Mouse (Mus musculus): Measurements from ENCODE around the gene 4930432M17Rik. TPM values are rescaled to one million over a fixed set of nuclear protein-coding genes. Genes with fewer than 3 reads are reported as not detected.

The 4930432M17Rik gene
- polyA plus RNA-seq, 1 experiment, result not detected

- no peaks in the 10 kb centered on the region for H3K36me3 ChIP-seq (ENCODE audit: control insufficient read depth, insufficient read depth, low read length, poor library complexity, severe bottlenecking)
- no peak overlapping the region for H3K9ac ChIP-seq (ENCODE audit: low read depth, poor library complexity, severe bottlenecking)
- TF ChIP-seq CTCF (IDR thresholded peaks at IDR 0.05; ENCODE audit: low read depth, low read length) (no peak), POLR2A (IDR thresholded peaks at IDR 0.05; ENCODE audit: insufficient read depth, low read length) (no peak), EP300 (IDR thresholded peaks at IDR 0.05; ENCODE audit: insufficient read depth, low read depth, low read length) (no peak)
- no peaks in the 10 kb centered on the region for H3K4me1 ChIP-seq (ENCODE audit: control insufficient read depth, insufficient read depth, low read length)
- H3K27ac ChIP-seq (ENCODE audit: insufficient read depth, low read length), result no peak overlapping the region
- no peaks in the 10 kb centered on the region for H3K27me3 ChIP-seq (ENCODE audit: control insufficient read depth, insufficient read depth, low read length, poor library complexity, severe bottlenecking)
- no peak overlapping the region for H3K4me3 ChIP-seq (ENCODE audit: low read depth, low read length)
- no peaks in the 10 kb centered on the region for H3K9me3 ChIP-seq (replicated peaks; ENCODE audit: control insufficient read depth, insufficient read depth, low read length, poor library complexity, severe bottlenecking)
Measured at GRCm38 (mm10) chr3:121697169-121697568, 26.6 kb downstream of the 4930432M17Rik start.

- Histone ChIP-seq H3K9me3 (replicated peaks; ENCODE audit: control insufficient read depth, insufficient read depth, low read length, poor library complexity, severe bottlenecking) (no peaks in the 10 kb centered on the region), H3K4me1 (ENCODE audit: control insufficient read depth, insufficient read depth, low read length) (no peaks in the 10 kb centered on the region), H3K27me3 (ENCODE audit: control insufficient read depth, insufficient read depth, low read length, poor library complexity, severe bottlenecking) (no peaks in the 10 kb centered on the region), H3K4me3 (ENCODE audit: low read depth, low read length) (no peak overlapping the region), H3K9ac (ENCODE audit: low read depth, poor library complexity, severe bottlenecking) (no peak overlapping the region), H3K36me3 (ENCODE audit: control insufficient read depth, insufficient read depth, low read length, poor library complexity, severe bottlenecking) (no peaks in the 10 kb centered on the region), H3K27ac (ENCODE audit: insufficient read depth, low read length) (no peak overlapping the region)
- no peak for TF ChIP-seq EP300 (IDR thresholded peaks at IDR 0.05; ENCODE audit: insufficient read depth, low read depth, low read length)
- no peak for TF ChIP-seq CTCF (IDR thresholded peaks at IDR 0.05; ENCODE audit: low read depth, low read length)
- TF ChIP-seq POLR2A (IDR thresholded peaks at IDR 0.05; ENCODE audit: insufficient read depth, low read length), result no peak
Measured at GRCm38 (mm10) chr3:121699401-121699800, 28.8 kb downstream of the 4930432M17Rik start.

- Histone ChIP-seq H3K4me3 (ENCODE audit: low read depth, low read length) (no peak overlapping the region), H3K9ac (ENCODE audit: low read depth, poor library complexity, severe bottlenecking) (no peak overlapping the region), H3K9me3 (replicated peaks; ENCODE audit: control insufficient read depth, insufficient read depth, low read length, poor library complexity, severe bottlenecking) (no peaks in the 10 kb centered on the region), H3K36me3 (ENCODE audit: control insufficient read depth, insufficient read depth, low read length, poor library complexity, severe bottlenecking) (no peaks in the 10 kb centered on the region), H3K4me1 (ENCODE audit: control insufficient read depth, insufficient read depth, low read length) (no peaks in the 10 kb centered on the region), H3K27me3 (ENCODE audit: control insufficient read depth, insufficient read depth, low read length, poor library complexity, severe bottlenecking) (no peaks in the 10 kb centered on the region), H3K27ac (ENCODE audit: insufficient read depth, low read length) (no peak overlapping the region)
- TF ChIP-seq EP300 (IDR thresholded peaks at IDR 0.05; ENCODE audit: insufficient read depth, low read depth, low read length), result no peak
- no peak for TF ChIP-seq CTCF (IDR thresholded peaks at IDR 0.05; ENCODE audit: low read depth, low read length)
- TF ChIP-seq POLR2A (IDR thresholded peaks at IDR 0.05; ENCODE audit: insufficient read depth, low read length), result no peak
Measured at GRCm38 (mm10) chr3:121699849-121700248, 29.3 kb downstream of the 4930432M17Rik start.

GRCm38 (mm10) chr3:121700364-121700952 lies 29.9 kb downstream of the 4930432M17Rik start:
- Histone ChIP-seq H3K9me3 (replicated peaks; ENCODE audit: control insufficient read depth, insufficient read depth, low read length, poor library complexity, severe bottlenecking) (no peaks in the 10 kb centered on the region), H3K27me3 (ENCODE audit: control insufficient read depth, insufficient read depth, low read length, poor library complexity, severe bottlenecking) (no peaks in the 10 kb centered on the region), H3K4me1 (ENCODE audit: control insufficient read depth, insufficient read depth, low read length) (no peaks in the 10 kb centered on the region), H3K36me3 (ENCODE audit: control insufficient read depth, insufficient read depth, low read length, poor library complexity, severe bottlenecking) (no peaks in the 10 kb centered on the region), H3K9ac (ENCODE audit: low read depth, poor library complexity, severe bottlenecking) (no peak overlapping the region), H3K4me3 (ENCODE audit: low read depth, low read length) (no peak overlapping the region), H3K27ac (ENCODE audit: insufficient read depth, low read length) (no peak overlapping the region)
- TF ChIP-seq POLR2A (IDR thresholded peaks at IDR 0.05; ENCODE audit: insufficient read depth, low read length) (no peak), CTCF (IDR thresholded peaks at IDR 0.05; ENCODE audit: low read depth, low read length) (no peak), EP300 (IDR thresholded peaks at IDR 0.05; ENCODE audit: insufficient read depth, low read depth, low read length) (no peak)

- no peak for TF ChIP-seq CTCF (IDR thresholded peaks at IDR 0.05; ENCODE audit: low read depth, low read length)
- Histone ChIP-seq H3K4me1 (ENCODE audit: control insufficient read depth, insufficient read depth, low read length) (no peaks in the 10 kb centered on the region), H3K9ac (ENCODE audit: low read depth, poor library complexity, severe bottlenecking) (no peak overlapping the region), H3K4me3 (ENCODE audit: low read depth, low read length) (no peak overlapping the region), H3K27me3 (ENCODE audit: control insufficient read depth, insufficient read depth, low read length, poor library complexity, severe bottlenecking) (no peaks in the 10 kb centered on the region), H3K36me3 (ENCODE audit: control insufficient read depth, insufficient read depth, low read length, poor library complexity, severe bottlenecking) (no peaks in the 10 kb centered on the region), H3K27ac (ENCODE audit: insufficient read depth, low read length) (no peak overlapping the region), H3K9me3 (replicated peaks; ENCODE audit: control insufficient read depth, insufficient read depth, low read length, poor library complexity, severe bottlenecking) (no peaks in the 10 kb centered on the region)
Measured at GRCm38 (mm10) chr3:121703155-121703879, 32.8 kb downstream of the 4930432M17Rik start.

GRCm38 (mm10) chr3:121703880-121704243 lies 33.3 kb downstream of the 4930432M17Rik start:
- no peak overlapping the region for H3K4me3 ChIP-seq (ENCODE audit: low read depth, low read length)
- H3K9ac ChIP-seq (ENCODE audit: low read depth, poor library complexity, severe bottlenecking), result no peak overlapping the region
- no peaks in the 10 kb centered on the region for H3K27me3 ChIP-seq (ENCODE audit: control insufficient read depth, insufficient read depth, low read length, poor library complexity, severe bottlenecking)
- H3K4me1 ChIP-seq (ENCODE audit: control insufficient read depth, insufficient read depth, low read length), result no peaks in the 10 kb centered on the region
- TF ChIP-seq EP300 (IDR thresholded peaks at IDR 0.05; ENCODE audit: insufficient read depth, low read depth, low read length) (no peak), POLR2A (IDR thresholded peaks at IDR 0.05; ENCODE audit: insufficient read depth, low read length) (no peak), CTCF (IDR thresholded peaks at IDR 0.05; ENCODE audit: low read depth, low read length) (no peak)
- H3K27ac ChIP-seq (ENCODE audit: insufficient read depth, low read length), result no peak overlapping the region
- H3K36me3 ChIP-seq (ENCODE audit: control insufficient read depth, insufficient read depth, low read length, poor library complexity, severe bottlenecking), result no peaks in the 10 kb centered on the region
- H3K9me3 ChIP-seq (replicated peaks; ENCODE audit: control insufficient read depth, insufficient read depth, low read length, poor library complexity, severe bottlenecking), result no peaks in the 10 kb centered on the region

Data from ES-Bruce4 (cell line).